Mouse (Mus musculus): Measurements from ENCODE around the gene Vmn1r209.
"Not testable (repeated sequence)": the region's sequence is repeated elsewhere in the genome, so short reads cannot be mapped to it uniquely, and the experiment has no call there.

DNA sequence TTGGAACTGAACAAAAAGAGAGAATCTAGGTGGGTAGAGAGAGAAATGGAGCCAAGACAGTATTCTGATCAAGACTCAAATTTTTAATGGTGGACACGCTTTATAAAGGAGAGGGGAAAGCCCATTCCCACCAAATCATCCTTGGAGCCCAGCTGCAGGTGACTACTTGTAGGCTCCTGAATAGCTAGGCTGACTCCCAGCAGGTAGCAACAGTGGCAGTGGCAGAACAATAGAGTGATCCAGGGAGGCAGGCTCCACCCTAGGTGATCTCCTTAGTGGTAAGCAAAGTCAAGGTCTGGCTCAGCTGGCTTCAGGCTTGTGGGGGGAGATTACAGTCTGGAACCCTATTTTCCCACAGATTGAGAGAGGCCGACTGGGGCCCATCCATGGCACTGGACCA lies 37.9 kb downstream of the Vmn1r209 start:
- TF ChIP-seq CTCF (IDR thresholded peaks at IDR 0.05; ENCODE audit: low read depth); EP300 (optimal IDR thresholded peaks at IDR 0.05): not testable (repeated sequence)

All from stomach, postnatal 0 days (tissue).